Mouse (Mus musculus): ENCODE results near the gene Cd59b. TPM values are rescaled to one million over a fixed set of nuclear protein-coding genes. Genes with fewer than 3 reads are reported as not detected.

The Cd59b gene
- polyA plus RNA-seq (2016; fragmentation: Nextera tagmentation; extraction: Ambion mirVana): 3.4 and 4.2 TPM in 2 replicates

GRCm38 (mm10) chr2:104069704-104070185 lies at the start of gene Cd59b:
Cd59b (plus strand) TSS chr2:104069849.
- no peaks in the 10 kb centered on the region for H3K27me3 ChIP-seq
- H3K4me2 ChIP-seq: peak within 1 kb of the TSS; percentile 58
- peak within 1 kb of the TSS; percentile 42 for H3K4me3 ChIP-seq (replicated peaks)
- no peaks in the 10 kb centered on the region for H3K36me3 ChIP-seq
- H3K4me1 ChIP-seq (replicated peaks): peaks cover 9% of the 10 kb centered on the region; the same call in 1 of the 2 replicates
- ATAC-seq (ENCODE audit: insufficient number of reproducible peaks, insufficient read depth, low FRiP score, low TSS enrichment, low read depth): peak; percentile 87
- peaks cover 6% of the 10 kb centered on the region for H3K9me3 ChIP-seq
- 0 out of 2 replicates have a peak within 1 kb of the TSS, but pooled peaks have one; percentile 34 for H3K9ac ChIP-seq (replicated peaks)
- 9% methylated on average over 13 of the region's 13 CpGs for WGBS
- H3K27ac ChIP-seq: peak within 1 kb of the TSS; percentile 70; the same call in 1 of the 2 replicates

DNA sequence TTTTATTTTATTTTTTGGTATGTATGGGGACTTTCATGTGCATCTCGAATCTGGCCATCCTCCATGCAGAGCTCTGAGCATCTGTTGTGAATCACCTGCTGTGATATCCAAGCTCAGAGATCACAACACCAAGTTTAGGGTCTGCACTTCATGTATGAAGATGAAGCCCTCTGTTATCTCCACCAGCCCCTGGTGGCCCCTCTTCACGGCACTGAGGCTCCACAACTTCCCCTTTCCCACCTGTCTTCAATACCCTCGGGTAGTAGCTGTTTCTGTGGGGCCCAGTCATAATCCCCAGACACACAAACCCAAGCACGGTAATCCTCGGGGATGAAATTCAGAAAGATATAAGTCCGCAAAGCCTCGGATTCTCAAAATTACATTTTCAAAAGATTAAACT lies 46.6 kb upstream of the Cd59b start:
- ATAC-seq (ENCODE audit: insufficient number of reproducible peaks, insufficient read depth, low FRiP score, low TSS enrichment, low read depth): no peak
- H3K36me3 ChIP-seq: no peaks in the 10 kb centered on the region

GRCm38 (mm10) chr2:104024656-104025055 lies 45.0 kb upstream of the Cd59b start:
- no peaks in the 10 kb centered on the region for H3K9me3 ChIP-seq
- no peaks in the 10 kb centered on the region for H3K36me3 ChIP-seq
- H3K27me3 ChIP-seq: no peaks in the 10 kb centered on the region
- no peak overlapping the region for H3K27ac ChIP-seq
- WGBS: 89% methylated on average over 4 of the region's 4 CpGs
- no peak overlapping the region for H3K4me2 ChIP-seq
- H3K4me3 ChIP-seq (replicated peaks): no peak overlapping the region
- H3K9ac ChIP-seq (replicated peaks): no peak overlapping the region
- H3K4me1 ChIP-seq (replicated peaks): peaks cover 13% of the 10 kb centered on the region
- no peak for ATAC-seq (ENCODE audit: insufficient number of reproducible peaks, insufficient read depth, low FRiP score, low TSS enrichment, low read depth)

More for the DNA sequence above, 46.6 kb upstream of the Cd59b start:
- H3K4me2 ChIP-seq: no peak overlapping the region
- H3K9me3 ChIP-seq: no peaks in the 10 kb centered on the region
- H3K4me1 ChIP-seq (replicated peaks): no peaks in the 10 kb centered on the region
- no peak overlapping the region for H3K27ac ChIP-seq
- no peaks in the 10 kb centered on the region for H3K27me3 ChIP-seq
- WGBS: 81% methylated on average over 7 of the region's 7 CpGs
- no peak overlapping the region for H3K4me3 ChIP-seq (replicated peaks)
- H3K9ac ChIP-seq (replicated peaks): no peak overlapping the region

DNA sequence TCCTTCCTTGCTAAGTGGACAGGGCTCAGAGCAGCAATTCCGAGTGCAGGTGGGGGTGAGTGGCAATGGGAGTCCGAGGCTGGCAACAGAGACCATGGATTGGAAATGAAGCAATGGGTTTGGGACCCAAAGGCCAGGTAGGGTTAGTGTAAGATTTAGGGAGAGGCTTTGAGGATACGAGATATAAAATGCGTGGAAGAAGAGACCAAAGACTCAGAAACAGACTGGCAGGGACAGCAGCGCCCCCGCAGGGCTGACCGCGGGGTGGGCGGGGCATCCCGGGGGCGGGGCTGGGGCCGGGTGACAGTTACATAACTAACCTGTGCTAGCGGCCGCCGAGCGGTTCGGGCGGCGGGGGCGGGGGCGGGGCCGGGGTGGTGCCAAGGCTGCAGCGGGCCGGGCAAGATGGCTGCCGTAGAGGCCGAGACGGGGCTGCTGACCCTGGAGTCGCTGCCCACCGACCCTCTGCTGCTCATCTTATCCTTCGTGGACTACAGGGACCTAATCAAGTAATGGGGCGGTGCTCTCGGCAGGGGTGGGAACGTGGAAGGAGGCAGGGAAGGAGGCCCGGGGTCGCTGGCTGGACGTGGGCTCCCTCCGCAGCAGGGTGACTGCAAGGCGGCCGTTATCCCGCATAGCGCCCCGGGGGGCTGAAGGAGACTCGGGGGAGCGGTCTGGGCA lies 42.1 kb upstream of the Cd59b start, which contains the start of gene Fbxo3:
TSS of gene Fbxo3 (plus strand) at position 264 of the 681 bp plus-strand sequence.
- H3K27ac ChIP-seq: peak within 1 kb of the TSS; percentile 67; the same call in 1 of the 2 replicates
- H3K36me3 ChIP-seq: peaks cover 9% of the 10 kb centered on the region
- peak within 1 kb of the TSS; percentile 80 for H3K4me2 ChIP-seq
- 2% methylated on average over 43 of the region's 44 CpGs for WGBS
- no peaks in the 10 kb centered on the region for H3K9me3 ChIP-seq
- peak; percentile 96 for ATAC-seq (ENCODE audit: insufficient number of reproducible peaks, insufficient read depth, low FRiP score, low TSS enrichment, low read depth)
- H3K27me3 ChIP-seq: no peaks in the 10 kb centered on the region
- H3K4me3 ChIP-seq (replicated peaks): peak within 1 kb of the TSS; percentile 87
- H3K4me1 ChIP-seq (replicated peaks): peaks cover 16% of the 10 kb centered on the region
- peak within 1 kb of the TSS; percentile 89 for H3K9ac ChIP-seq (replicated peaks)

DNA sequence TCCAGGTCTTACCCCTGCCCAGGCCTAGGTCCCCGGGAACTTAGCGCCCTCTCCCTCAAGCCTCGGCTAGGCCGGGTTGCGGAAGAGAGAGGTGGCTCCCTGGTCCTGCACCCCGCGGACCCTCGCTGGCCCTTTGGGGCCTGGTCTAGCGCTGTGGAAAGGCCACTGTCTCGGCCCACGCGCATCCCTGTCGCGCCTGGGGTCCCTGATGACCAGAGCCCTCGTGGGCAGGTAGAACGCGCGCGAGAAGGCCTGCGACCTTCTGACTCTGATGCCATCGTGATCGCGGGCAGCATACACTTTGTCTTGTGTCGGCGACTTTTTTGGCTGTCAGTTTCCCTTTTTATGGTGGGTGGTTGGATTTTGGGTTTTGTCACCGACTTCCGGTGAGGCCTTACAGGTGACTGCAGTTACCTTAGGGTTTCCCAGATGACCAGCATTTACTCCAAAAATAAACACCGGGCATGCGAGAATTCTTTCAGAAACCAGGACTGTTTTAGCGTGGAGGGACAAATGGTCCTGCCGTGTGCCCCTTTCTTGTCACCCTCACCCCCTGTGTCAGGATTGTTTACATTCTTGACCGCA lies 41.4 kb upstream of the Cd59b start, which contains the start of gene 4931422A03Rik:
TSS of gene 4931422A03Rik (minus strand) at position 223 of the 585 bp plus-strand sequence.
- Histone ChIP-seq H3K36me3 (peaks cover 13% of the 10 kb centered on the region), H3K9ac (replicated peaks) (peak within 1 kb of the TSS; percentile 89), H3K27me3 (no peaks in the 10 kb centered on the region), H3K4me3 (replicated peaks) (peak within 1 kb of the TSS; percentile 87), H3K27ac (peak within 1 kb of the TSS; percentile 67; the same call in 1 of the 2 replicates), H3K4me2 (peak within 1 kb of the TSS; percentile 80), H3K9me3 (no peaks in the 10 kb centered on the region), H3K4me1 (replicated peaks) (peaks cover 16% of the 10 kb centered on the region)
- WGBS: under 1% methylated on average over 32 of the region's 32 CpGs
- ATAC-seq (ENCODE audit: insufficient number of reproducible peaks, insufficient read depth, low FRiP score, low TSS enrichment, low read depth): peak; percentile 50; the same call in 1 of the 2 replicates

DNA sequence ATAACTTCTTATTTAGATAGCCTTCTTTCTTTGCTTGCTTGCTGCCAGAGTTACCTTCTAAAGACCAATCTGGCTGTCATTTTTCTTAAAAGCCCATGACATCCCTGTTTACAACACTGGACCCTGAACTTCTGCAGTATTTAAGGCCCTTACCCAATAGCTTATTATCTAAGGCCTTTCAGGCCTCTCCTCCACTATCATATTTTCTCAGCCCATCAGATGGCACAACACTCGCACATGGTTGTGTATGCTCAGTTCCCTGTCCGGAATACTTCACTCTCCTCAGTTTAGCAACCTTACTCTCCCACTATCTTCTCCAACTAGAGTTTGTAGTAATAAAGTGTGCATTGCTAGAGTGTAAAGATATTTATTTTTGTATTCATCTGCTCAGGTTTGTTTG lies 40.6 kb upstream of the Cd59b start:
- no peak for ATAC-seq (ENCODE audit: insufficient number of reproducible peaks, insufficient read depth, low FRiP score, low TSS enrichment, low read depth)
- Histone ChIP-seq H3K9ac (replicated peaks) (peak overlapping the region; percentile 89; the same call in 1 of the 2 replicates), H3K36me3 (peaks cover 20% of the 10 kb centered on the region), H3K27ac (no peak overlapping the region), H3K27me3 (no peaks in the 10 kb centered on the region), H3K4me3 (replicated peaks) (peak overlapping the region; percentile 87), H3K4me2 (peak overlapping the region; percentile 80), H3K9me3 (no peaks in the 10 kb centered on the region), H3K4me1 (replicated peaks) (peaks cover 16% of the 10 kb centered on the region)
- WGBS: 86% methylated on average over 2 of the region's 2 CpGs

GRCm38 (mm10) chr2:104030381-104030780 lies 39.3 kb upstream of the Cd59b start:
- 84% methylated on average over 3 of the region's 3 CpGs for WGBS
- peaks cover 16% of the 10 kb centered on the region for H3K4me1 ChIP-seq (replicated peaks)
- H3K9me3 ChIP-seq: no peaks in the 10 kb centered on the region
- H3K9ac ChIP-seq (replicated peaks): no peak overlapping the region
- no peak overlapping the region for H3K4me2 ChIP-seq
- no peak for ATAC-seq (ENCODE audit: insufficient number of reproducible peaks, insufficient read depth, low FRiP score, low TSS enrichment, low read depth)
- H3K27me3 ChIP-seq: no peaks in the 10 kb centered on the region
- no peak overlapping the region for H3K27ac ChIP-seq
- peaks cover 31% of the 10 kb centered on the region for H3K36me3 ChIP-seq
- H3K4me3 ChIP-seq (replicated peaks): no peak overlapping the region

DNA sequence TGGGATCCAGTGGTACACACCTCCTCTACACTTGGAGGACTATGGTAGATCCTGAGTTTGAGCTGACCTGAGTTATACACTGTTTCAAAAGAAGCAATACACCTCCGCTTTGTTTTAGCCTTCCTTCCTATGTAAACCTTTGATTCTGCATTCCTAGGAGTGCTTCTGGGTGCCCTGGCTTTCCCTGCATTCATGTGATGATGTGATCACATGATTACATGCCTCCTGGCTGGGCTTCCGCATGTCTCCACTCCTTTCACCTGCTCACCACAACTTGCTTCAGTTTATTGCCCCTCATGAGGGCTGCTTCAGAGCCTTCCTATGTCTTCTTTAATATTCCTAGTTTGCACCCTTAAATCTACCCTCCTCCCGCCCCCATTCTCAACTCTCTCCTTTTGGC lies 37.6 kb upstream of the Cd59b start:
- WGBS: 91% methylated on average over 3 of the region's 3 CpGs
- Histone ChIP-seq H3K4me3 (replicated peaks) (no peak overlapping the region), H3K27me3 (no peaks in the 10 kb centered on the region), H3K27ac (no peak overlapping the region), H3K4me1 (replicated peaks) (peaks cover 16% of the 10 kb centered on the region), H3K36me3 (peaks cover 46% of the 10 kb centered on the region), H3K4me2 (no peak overlapping the region), H3K9ac (replicated peaks) (no peak overlapping the region), H3K9me3 (no peaks in the 10 kb centered on the region)
- ATAC-seq (ENCODE audit: insufficient number of reproducible peaks, insufficient read depth, low FRiP score, low TSS enrichment, low read depth): no peak

DNA sequence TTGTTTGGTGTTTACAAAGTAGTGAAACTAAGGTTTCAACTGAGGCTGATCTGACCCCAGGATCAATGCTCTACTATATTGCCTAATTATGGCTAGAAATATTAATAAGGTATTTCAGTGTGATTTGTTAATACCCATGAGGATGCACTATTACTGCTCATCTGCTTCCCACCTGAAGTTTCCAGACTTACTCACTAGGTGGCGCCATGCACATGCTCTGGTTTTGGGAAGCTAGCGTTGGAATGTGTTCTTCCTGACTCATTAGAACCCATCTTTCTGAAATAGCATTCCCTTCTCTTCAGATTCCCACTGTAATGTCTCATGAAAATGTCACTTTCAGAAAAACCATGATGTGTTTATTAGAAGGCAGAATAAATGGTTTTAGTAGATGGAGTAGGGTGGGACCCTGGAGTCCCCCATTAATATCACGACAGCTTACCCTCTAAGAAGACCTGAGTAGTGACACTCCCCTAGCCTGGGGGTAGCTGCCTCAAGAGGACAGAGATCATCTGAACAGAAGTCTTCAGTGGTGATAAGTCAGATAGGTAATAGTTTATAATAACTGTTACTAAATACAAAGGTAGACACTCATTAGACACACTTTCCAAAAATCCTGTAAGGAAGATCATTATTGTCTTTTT lies 34.7 kb upstream of the Cd59b start:
- peaks cover 64% of the 10 kb centered on the region for H3K36me3 ChIP-seq
- H3K4me2 ChIP-seq: no peak overlapping the region
- H3K4me3 ChIP-seq (replicated peaks): no peak overlapping the region
- H3K27ac ChIP-seq: no peak overlapping the region
- H3K9me3 ChIP-seq: no peaks in the 10 kb centered on the region
- H3K9ac ChIP-seq (replicated peaks): no peak overlapping the region
- H3K4me1 ChIP-seq (replicated peaks): peaks cover under 1% of the 10 kb centered on the region
- H3K27me3 ChIP-seq: no peaks in the 10 kb centered on the region
- ATAC-seq (ENCODE audit: insufficient number of reproducible peaks, insufficient read depth, low FRiP score, low TSS enrichment, low read depth): no peak
- WGBS: 32% methylated on average over 3 of the region's 3 CpGs

GRCm38 (mm10) chr2:104035595-104035994 lies 34.1 kb upstream of the Cd59b start:
- Histone ChIP-seq H3K36me3 (peaks cover 69% of the 10 kb centered on the region), H3K4me2 (no peak overlapping the region), H3K4me1 (replicated peaks) (no peaks in the 10 kb centered on the region), H3K27ac (no peak overlapping the region), H3K9ac (replicated peaks) (no peak overlapping the region), H3K9me3 (no peaks in the 10 kb centered on the region), H3K27me3 (no peaks in the 10 kb centered on the region), H3K4me3 (replicated peaks) (no peak overlapping the region)
- 88% methylated on average over 6 of the region's 6 CpGs for WGBS
- ATAC-seq (ENCODE audit: insufficient number of reproducible peaks, insufficient read depth, low FRiP score, low TSS enrichment, low read depth): no peak

DNA sequence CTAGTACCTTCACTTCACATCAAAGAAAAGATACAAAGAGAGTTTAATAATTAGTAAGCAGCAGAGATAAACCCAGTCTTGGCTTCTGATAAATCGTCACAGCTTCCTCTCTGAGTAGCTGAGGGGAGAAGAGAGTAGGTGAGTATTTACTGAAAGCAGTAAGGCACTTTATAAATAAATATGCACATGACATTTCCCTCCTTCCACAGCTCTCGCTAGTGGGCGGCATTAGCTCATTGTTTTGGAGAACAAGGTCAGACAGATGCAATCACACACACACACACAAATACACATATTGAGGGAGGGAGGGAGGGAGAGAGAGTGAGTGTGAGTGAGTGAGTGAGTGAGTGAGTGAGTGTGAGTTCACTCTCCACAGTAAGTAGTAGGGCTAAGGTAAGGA lies 33.3 kb upstream of the Cd59b start:
- no peaks in the 10 kb centered on the region for H3K27me3 ChIP-seq
- peaks cover 73% of the 10 kb centered on the region for H3K36me3 ChIP-seq
- no peak overlapping the region for H3K27ac ChIP-seq
- no peak for ATAC-seq (ENCODE audit: insufficient number of reproducible peaks, insufficient read depth, low FRiP score, low TSS enrichment, low read depth)
- H3K4me2 ChIP-seq: no peak overlapping the region
- H3K9ac ChIP-seq (replicated peaks): no peak overlapping the region
- no peaks in the 10 kb centered on the region for H3K4me1 ChIP-seq (replicated peaks)
- H3K4me3 ChIP-seq (replicated peaks): no peak overlapping the region
- no peaks in the 10 kb centered on the region for H3K9me3 ChIP-seq
- WGBS: 86% methylated on average over 3 of the region's 3 CpGs

Measured in limb, embryonic 12.5 days (tissue).